Mouse (Mus musculus): ENCODE data around the gene Pdcd1lg2.

GRCm38 (mm10) chr19:29505617-29506016 lies 94.9 kb downstream of the Pdcd1lg2 start:
- TF ChIP-seq GATA1 (IDR thresholded peaks at IDR 0.05; ENCODE audit: borderline replicate concordance, low read length) = no peak
- no peak for TF ChIP-seq FLI1 (IDR thresholded peaks at IDR 0.05; ENCODE audit: low read length)

All from megakaryocyte, embryonic 14.5 days (primary cell).